Mouse (Mus musculus) C2C12 (cell line): Measurements from ENCODE around the gene Syna.

Experiments
- CEBPB ChIP-seq: IDR thresholded peaks from one replicate; pipeline ENCODE4 v1.6.1; 2011; ENCODE audit warnings: low read depth, mild to moderate bottlenecking, control low read depth, moderate library complexity
- CTCF ChIP-seq: IDR thresholded peaks from one replicate; pipeline ENCODE4 v1.5.1; 2011; ENCODE audit not compliant: control insufficient read depth, insufficient read depth, insufficient read length
- FOSL1 ChIP-seq: IDR thresholded peaks from one replicate; pipeline ENCODE4 v1.8.0; 2011; ENCODE audit warnings: mild to moderate bottlenecking, low read length; ENCODE audit not compliant: poor library complexity, insufficient read depth, severe bottlenecking
- MAX ChIP-seq: IDR thresholded peaks from one replicate; pipeline ENCODE4 v1.6.1; 2011; ENCODE audit warnings: mild to moderate bottlenecking, control low read depth
- USF1 ChIP-seq: IDR thresholded peaks from one replicate; pipeline ENCODE4 v1.6.1; 2011; ENCODE audit warnings: low read depth, mild to moderate bottlenecking, control low read depth, moderate library complexity

DNA sequence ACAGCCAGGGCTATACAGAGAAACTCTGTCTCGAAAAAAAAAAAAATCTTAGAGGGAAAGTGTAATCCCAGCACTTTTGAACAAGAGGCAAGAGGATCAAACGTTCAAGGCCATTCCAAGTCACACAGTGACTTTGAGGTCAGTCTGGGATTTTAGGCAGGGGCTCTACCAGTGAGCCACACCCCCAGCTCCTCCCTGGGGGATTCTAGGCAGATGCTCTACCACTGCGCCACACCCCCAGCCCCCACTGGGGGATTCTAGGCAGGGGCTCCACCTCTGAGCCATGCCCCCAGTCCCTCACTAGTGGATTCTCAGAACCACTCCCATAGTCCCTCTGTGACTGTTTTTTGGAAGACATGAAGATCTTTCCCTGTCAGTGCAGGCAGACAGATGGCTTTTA lies 19.2 kb upstream of the Syna start:
- TF ChIP-seq CTCF (no peak), USF1 (no peak), CEBPB (no peak), MAX (no peak), FOSL1 (no peak)
